23 mouse cellular contexts compared by ENCODE assay signal in genomic region chr2:143133931-143134330, GRCm38 (mm10). TPM values are rescaled to one million over a fixed set of nuclear protein-coding genes. Genes with fewer than 3 reads are reported as not detected.
"Had no signal": no experiment of that assay in that cellular context is flagged by ENCODE, and none has a peak within 500 bp of the region (broad histone marks: within the 10 kb centered on the region; RNA-seq: fewer than 3 reads in every experiment).

No protein-coding gene starts in this region.

- H3K27ac ChIP-seq: lung, embryonic 15.5 days; macrophage; midbrain, embryonic 13.5 days; midbrain, embryonic 15.5 days; neural tube, embryonic 12.5 days; stomach, embryonic 15.5 days; stomach, postnatal 0 days had no signal

- H3K36me3 ChIP-seq: lung, embryonic 15.5 days; midbrain, embryonic 13.5 days; midbrain, embryonic 15.5 days; neural tube, embryonic 12.5 days; stomach, embryonic 15.5 days had no signal

- H3K4me1 ChIP-seq: lung, embryonic 15.5 days; megakaryocyte, embryonic 14.5 days; midbrain, embryonic 13.5 days; neural tube, embryonic 12.5 days; stomach, embryonic 15.5 days had no signal

- H3K4me3 ChIP-seq: lung, embryonic 15.5 days; megakaryocyte, embryonic 14.5 days; midbrain, embryonic 13.5 days; midbrain, embryonic 15.5 days; neural tube, embryonic 12.5 days; stomach, embryonic 15.5 days had no signal

- H3K27me3 ChIP-seq: lung, embryonic 15.5 days; megakaryocyte, embryonic 14.5 days; midbrain, embryonic 13.5 days; midbrain, embryonic 15.5 days; neural tube, embryonic 12.5 days; stomach, embryonic 15.5 days had no signal

- DNase-seq: liver, postnatal 0 days; lung, adult 2 months; lung, postnatal 14 days; lung, postnatal 36 days; right cerebral cortex, postnatal 14 days; thymus, adult 18-20 months; thymus, postnatal 25 days; thymus, postnatal 4 days had no signal

RNA-seq across cellular contexts. Expression of gene Otor, which starts 55.7 kb away (rescaled TPM):
- total RNA-seq: megakaryocyte progenitor cell, adult 5-6 weeks; monocyte, adult 5-6 weeks; neutrophil, adult 5-6 weeks had no signal
- polyA plus RNA-seq: liver, postnatal 0 days; lung, adult 2 months; lung, postnatal 0 days; macrophage; midbrain, postnatal 0 days; spleen, adult 2 months; urinary bladder, adult 2 months had no signal
